Mouse (Mus musculus) lung, postnatal 0 days (tissue): ENCODE data around the gene Set.

ENCODE experiments used
- CTCF ChIP-seq: IDR thresholded peaks from 2 replicates; pipeline ENCODE4 v1.5.1; 2016; ENCODE audit warnings: antibody characterized with exemption, mild to moderate bottlenecking
- EP300 ChIP-seq: IDR thresholded peaks from 2 replicates; pipeline ENCODE4 v1.6.1; 2016; ENCODE audit warnings: antibody characterized with exemption, mild to moderate bottlenecking, control low read depth

DNA sequence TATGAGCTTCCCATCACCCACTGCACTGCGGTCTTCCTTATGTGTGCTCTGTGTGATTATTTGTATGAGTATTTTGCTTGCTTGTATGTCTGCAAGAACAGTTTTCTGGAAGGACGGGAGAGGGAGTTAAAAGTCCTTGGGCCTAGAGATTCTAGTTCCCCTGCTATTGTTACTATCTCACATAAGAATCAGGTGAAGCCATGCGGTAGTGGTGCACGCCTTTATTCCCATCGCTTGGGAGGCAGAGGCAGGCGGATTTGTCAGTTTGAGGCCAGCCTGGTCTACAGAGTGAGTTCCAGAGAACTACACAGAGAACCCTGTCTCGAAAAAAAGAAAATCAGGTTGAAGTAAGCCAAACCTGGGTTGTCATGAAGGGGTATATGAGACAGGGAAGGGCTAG lies 15.7 kb downstream of the Set start:
- TF ChIP-seq CTCF (no peak), EP300 (no peak)
